Mouse (Mus musculus) layer of hippocampus, adult 9-11 months (tissue): ENCODE measurements around the gene Gadd45a.
"Not testable (repeated sequence)": the region's sequence is repeated elsewhere in the genome, so short reads cannot be mapped to it uniquely, and the experiment has no call there.

Source experiments
- DNase-seq: peaks from one replicate; pipeline ENCODE4 v3.0.0; 2022

The Gadd45a gene

GRCm38 (mm10) chr6:67048052-67048691, 10.9 kb upstream of the Gadd45a start:
- DNase-seq = no peak

- DNase-seq = no peak
These were observed 9.7 kb upstream of the Gadd45a start for GRCm38 (mm10) chr6:67046937-67047336.

DNA sequence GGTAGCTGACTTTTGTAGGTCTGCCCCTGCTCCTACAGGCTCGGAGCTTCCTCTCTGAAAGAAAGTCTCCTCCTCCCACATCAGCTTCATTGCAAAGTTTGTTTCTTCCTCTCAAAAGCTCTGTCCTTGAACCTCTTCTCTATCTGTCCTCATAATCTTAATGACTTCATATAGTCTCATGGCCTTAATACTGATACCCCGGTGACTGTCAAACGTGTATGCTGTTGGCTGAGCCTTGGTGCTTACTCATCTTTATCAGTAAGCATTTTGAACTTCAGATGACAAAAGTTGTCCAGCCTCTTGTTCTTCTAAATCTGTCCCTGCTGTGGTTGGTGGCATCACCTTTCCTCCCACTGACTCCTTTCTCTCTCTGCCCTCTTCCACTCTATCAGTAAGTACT, 8.2 kb upstream of the Gadd45a start:
- DNase-seq = no peak

DNA sequence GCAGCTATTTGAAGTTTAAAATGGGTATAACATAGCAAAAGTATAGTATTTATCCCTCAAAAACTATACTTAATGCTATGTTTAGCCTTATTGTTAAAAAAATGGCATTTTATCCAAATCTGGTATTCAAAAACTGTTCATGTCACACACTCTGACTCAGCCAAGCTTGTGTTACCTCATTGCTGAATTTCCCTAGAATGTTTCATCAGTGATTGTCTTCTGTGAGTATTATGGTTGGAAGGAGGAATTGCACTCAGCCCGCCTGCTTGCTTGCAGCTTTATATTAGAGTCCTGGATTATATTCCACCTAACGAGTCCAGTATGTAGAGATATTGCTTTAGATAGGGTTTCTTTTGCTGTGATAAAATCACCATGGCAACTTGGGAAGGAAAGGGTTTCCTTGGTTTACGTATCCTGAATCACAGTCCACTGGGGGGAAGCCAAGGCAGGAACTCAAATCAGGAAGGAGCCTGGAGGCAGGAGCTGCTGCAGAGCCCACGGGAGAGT, 3.7 kb upstream of the Gadd45a start:
- no peak for DNase-seq

DNA sequence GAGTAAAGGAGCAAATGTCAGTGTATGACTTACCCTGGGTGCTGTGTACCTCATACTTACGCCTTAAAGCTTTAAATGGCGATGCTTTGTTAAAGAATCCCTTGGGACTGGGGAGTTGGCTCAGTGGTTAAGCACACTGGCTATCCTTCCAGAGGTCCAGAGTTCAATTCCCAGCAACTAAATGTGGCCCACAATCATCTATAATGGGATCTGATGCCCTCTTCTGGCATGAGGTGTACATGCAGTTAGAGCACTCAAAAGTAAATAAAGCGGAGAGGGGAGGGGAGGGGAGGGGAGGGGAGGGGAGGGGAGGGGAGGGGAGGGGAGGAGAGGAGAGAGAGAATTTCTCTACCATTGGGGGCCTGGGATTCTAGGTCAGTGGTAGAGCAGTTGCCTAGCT, 1.7 kb upstream of the Gadd45a start:
- no peak for DNase-seq

GRCm38 (mm10) chr6:67036356-67036811, 873 bp downstream of the Gadd45a start:
- DNase-seq = peak; percentile 72

DNA sequence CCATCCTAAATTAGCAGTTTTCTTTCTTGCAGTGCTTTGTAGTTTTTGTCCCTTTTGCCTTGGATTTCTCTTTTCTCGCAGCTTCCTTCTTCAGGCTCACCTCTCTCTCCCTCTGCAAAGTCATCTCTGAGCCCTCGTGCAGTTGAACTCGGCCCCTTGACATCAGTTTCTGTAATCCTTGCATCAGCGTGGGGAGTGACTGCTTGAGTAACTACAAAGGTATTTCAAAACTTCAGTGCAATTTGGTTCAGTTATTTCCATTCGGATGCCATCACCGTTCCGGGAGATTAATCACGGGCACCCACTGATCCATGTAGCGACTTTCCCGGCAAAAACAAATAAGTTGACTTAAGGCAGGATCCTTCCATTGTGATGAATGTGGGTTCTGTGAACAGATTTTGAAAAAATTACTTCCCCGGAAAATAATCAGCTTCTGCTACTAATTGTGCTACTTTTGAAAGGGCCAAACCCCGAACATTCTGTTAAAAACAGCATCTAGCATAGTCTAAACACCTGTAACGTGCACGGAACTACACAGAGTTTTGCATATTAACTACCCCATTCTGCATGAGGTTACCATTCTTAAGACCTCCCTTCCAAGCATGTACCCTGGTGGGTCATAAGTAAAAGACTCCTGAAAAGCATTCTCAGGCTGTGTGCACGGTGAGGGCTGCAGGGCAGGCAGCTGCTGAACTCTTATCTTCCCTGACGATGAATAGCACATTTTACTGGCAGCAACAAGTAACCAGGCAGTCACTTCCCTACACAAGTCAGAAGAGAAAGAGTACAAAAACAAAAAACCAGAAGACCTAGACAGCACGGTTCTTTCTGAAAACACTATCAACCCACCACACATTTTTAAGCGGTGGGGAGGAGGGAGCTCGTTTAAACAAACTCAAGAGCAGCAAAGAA, 1.6 kb downstream of the Gadd45a start:
- no peak for DNase-seq

DNA sequence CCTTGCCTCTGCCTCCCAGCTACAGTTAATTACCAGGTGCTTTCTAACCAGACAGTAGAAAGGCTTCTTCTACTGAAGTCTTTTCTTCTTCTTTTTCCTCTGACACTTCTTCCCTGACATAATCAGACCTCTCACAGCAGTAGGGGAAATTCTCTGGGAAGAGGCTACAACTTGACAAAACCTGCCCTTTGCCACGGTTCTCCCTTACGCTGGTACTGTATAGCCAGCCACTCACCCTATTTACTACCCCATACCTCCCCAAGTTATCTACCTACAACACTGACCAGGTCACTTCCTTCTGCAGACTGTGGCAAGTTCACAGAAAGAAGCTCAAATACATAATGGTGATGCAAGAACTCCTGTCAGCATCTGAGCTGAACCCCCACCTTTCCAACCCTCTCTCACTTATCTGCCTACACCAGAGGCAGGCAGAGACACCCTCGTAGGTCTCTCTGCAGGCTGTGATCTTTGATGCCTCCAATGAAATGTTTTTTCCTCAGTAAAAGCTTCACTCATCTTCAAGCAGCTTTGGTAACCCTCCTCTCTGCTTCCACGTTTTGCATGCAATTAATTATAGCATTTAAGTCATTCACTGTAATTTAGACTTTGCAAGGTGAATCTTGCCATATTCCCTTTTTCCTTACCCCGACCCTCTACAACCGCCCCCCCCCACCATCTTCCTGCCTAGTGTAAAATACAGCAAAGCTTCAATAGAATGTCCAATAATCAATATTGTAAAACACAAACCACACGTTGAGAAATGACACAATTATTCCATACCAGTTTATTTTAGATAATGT, 2.7 kb downstream of the Gadd45a start:
- no peak for DNase-seq

DNA sequence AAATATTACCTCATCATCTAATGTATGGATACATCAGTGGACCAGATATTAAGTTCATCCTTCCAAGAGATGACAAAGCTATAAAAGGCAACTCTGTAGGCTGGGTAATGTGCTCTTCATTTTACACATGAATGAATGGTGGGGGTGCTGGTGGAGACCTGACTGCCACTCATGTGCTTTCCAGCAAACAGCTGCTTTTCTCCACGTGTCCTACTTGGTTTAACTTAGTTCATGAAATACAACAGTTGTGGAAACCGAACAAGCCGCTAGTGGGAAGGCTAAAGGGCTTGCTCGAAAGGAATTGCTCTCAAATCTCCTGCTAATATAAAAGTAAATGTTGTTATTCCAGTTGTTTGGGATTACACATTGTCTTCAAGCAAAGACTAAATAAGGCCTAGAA, 3.7 kb downstream of the Gadd45a start:
- DNase-seq = no peak

GRCm38 (mm10) chr6:67032972-67033371, 4.3 kb downstream of the Gadd45a start:
- DNase-seq = not testable (repeated sequence)

DNA sequence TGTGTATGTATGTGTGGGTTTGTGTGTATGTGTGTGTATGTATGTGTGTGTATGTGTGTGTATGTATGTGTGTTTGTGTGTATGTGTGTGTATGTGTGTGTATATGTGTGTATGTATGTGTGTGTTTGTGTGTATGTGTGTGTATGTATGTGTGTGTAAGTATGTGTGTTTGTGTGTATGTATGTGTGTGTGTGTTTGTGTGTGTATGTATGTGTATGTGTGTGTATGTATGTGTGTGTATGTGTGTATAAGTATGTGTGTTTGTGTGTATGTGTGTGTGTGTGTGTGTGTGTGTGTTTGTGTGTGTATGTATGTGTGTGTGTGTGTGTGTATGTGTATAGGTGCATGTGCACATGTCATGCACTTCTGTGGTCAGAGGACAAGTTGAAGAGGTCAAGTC, 4.7 kb downstream of the Gadd45a start:
- DNase-seq = not testable (repeated sequence)

DNA sequence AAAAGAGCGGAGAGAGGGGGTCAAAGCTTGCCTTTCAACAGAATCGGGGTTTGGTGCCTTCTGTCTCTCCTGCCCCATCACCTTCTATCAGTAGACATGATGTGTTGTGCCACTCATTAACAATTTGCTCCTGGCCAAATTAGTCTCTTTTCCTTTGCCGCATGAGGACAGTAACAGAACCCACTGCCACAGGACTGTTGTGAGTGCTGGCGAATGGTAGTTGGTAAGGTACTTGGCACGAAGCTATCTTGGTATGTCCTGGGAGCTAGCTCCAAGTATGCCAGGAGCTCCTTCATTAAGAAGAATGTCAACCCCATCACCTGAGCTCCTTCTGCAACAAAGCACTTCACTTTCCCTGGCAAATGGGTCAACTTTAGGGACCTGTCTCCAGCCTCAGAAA, 6.4 kb downstream of the Gadd45a start:
- DNase-seq = no peak

- DNase-seq = no peak
These were observed 6.8 kb downstream of the Gadd45a start for GRCm38 (mm10) chr6:67030416-67030815.

- no peak for DNase-seq
These were observed 7.3 kb downstream of the Gadd45a start for GRCm38 (mm10) chr6:67029987-67030386.

- DNase-seq = no peak
These were observed 7.8 kb downstream of the Gadd45a start for GRCm38 (mm10) chr6:67029312-67029950.

- no peak for DNase-seq
These were observed 9.7 kb downstream of the Gadd45a start for GRCm38 (mm10) chr6:67027438-67028142.

DNA sequence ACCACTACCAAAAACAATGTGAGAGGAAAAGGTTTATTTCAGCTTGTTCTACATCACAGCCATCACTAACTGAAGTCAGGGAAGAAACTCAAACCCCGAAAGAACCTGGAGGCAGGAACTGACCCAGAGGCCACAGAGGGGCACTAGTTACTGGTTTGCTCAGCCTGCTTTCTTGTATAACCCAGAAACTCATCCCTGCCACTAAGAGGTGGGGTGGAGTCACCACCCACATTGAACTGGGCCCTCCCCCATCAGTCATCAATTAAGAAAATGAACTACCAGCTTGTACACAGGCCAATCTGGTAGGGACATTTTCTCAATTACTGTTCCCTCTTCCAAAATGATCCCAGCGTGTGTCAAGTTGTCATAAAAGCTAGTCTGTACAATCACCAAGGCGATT, 10.6 kb downstream of the Gadd45a start:
- DNase-seq = no peak

DNA sequence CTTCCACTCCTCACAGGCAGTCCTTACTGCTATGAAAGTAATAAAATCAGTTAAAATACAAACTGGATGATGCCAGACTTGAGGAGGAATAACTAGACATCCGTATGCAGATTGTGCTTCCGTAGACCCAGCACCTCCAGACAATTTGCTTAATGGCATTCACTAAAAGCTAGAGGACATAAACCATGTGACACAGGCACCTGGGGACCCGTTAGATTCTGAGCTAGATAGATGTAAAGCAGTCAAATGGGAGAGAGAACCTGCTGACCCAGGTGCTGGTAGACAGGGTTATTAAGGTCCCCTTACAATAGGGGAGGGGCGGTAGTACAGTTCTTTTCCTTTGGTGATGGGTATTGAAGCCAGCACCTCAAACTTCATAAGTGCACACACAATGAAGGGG, 13.5 kb downstream of the Gadd45a start:
- no peak for DNase-seq

DNA sequence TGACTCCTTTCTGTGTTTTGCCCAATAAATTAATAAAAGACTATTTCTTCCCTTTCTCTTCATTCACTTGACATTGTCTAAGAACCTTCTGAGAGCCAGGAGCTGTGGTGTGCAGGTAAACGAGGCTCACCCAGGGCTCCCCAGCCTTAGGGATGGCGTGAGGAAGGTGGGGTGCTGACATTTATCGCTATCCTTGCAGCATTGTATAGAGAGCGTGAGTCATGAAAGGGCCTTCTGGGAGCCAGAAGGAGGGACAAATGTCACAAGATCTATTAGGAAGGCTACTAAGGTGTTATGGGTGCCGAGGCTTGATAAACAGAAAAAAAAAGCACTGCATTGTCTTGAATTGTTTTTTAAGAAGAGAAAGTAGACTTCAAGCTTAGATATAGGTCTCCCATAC, 15.9 kb downstream of the Gadd45a start:
- no peak for DNase-seq

DNA sequence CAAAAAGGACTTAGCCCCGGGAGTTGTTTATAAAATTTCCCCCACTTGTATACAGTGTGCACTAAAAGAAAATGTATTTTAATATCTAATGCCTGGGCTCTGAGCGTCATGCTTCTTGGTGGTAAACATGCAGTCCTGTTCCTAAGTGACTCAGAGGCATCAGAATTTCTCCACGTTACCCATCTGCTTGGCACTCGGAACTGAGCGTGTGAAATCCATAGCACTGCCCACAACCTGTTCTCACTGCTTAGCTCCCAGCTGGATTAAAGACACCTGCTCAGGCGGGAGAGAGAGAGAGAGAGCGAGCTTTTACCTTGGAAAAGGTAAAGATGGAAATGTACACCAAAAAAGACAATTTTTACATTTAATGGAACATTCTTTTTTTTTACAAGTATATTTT, 18.3 kb downstream of the Gadd45a start:
- DNase-seq = peak; percentile 62

GRCm38 (mm10) chr6:67018365-67018764, 18.9 kb downstream of the Gadd45a start:
- DNase-seq = no peak

- DNase-seq = no peak
These were observed 20.6 kb downstream of the Gadd45a start for GRCm38 (mm10) chr6:67016520-67017111.
